Mouse (Mus musculus): ENCODE data around the gene Gm37240.
A peak's percentile ranks its signal among the peaks of the same experiment; 100 is the strongest.

The Gm37240 gene

DNA sequence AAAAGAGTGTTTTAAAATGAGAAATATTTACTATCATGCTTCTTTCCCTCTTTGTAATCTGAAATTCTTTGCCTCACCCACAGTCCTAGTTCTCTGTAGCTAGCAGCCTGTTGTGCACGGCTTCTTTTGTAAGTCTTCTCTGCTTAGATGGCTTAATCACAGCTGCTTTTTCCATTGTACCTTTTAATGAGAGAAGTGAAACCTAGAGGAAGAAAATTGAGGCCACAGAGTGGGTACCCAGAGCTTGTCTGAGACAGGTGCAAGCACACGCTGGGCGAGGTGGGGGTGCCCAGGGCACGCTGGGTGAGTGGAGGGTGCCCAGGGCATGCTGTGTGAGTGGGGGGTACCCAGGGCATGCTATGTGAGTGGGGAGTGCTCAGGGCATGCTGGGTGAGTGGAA is 1099.4 kb downstream of the Gm37240 start:
- no peak for DNase-seq

DNA sequence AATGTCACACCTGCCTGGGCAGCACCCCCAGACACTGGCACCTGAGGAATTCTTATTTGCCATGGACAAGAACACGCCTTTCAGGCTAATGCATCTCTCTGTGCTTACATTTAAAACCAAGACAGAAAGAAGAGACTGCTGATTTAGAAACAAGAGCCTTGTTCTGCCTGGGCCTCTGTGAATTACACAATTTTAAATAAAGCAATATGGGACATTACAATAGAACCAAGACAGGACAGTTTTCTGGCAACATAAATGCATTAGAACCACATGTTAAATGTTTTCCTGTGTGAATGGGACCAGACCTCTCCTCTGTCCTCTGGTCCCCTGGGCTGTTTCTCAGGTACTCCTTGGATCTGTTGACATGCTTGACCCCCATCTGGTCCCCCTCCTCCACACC is 1111.2 kb downstream of the Gm37240 start:
- no peak for DNase-seq

DNA sequence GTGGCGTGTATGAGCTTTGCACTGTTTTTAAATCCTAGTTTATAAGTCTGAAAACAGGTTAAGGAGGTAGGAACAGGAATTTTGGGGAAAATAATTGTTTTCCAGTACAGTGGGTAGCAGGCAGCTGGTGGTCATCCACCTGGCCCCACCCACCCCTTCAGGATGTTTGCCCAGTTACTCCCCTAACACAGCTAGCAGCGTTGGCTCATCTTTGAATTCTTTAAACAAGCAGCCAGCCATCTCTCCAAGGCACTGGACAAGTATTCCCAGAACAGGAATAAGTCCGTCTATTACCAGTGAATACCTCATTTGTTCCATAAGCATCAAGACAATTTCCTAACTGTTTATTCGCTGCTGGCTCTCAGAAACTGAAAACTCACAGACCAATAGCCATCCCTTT is 1111.7 kb downstream of the Gm37240 start:
- DNase-seq: no peak

DNA sequence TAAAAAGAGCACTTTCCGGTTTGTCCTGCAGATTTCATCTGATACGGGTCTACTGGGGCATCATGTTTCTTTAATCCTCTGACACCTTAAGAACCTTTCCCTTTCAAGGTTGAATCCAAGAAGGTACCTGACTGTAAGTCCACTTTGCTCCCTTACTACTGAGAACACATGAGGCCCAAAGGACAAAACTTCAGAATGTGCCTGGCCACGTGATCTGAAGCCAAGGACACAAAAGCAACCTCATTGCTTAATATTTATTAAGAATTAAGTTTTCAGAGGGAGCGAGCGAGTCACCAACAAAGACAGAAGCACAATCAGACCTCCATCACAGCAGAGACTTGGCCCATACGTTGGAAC is 1112.3 kb downstream of the Gm37240 start:
- no peak for DNase-seq

DNA sequence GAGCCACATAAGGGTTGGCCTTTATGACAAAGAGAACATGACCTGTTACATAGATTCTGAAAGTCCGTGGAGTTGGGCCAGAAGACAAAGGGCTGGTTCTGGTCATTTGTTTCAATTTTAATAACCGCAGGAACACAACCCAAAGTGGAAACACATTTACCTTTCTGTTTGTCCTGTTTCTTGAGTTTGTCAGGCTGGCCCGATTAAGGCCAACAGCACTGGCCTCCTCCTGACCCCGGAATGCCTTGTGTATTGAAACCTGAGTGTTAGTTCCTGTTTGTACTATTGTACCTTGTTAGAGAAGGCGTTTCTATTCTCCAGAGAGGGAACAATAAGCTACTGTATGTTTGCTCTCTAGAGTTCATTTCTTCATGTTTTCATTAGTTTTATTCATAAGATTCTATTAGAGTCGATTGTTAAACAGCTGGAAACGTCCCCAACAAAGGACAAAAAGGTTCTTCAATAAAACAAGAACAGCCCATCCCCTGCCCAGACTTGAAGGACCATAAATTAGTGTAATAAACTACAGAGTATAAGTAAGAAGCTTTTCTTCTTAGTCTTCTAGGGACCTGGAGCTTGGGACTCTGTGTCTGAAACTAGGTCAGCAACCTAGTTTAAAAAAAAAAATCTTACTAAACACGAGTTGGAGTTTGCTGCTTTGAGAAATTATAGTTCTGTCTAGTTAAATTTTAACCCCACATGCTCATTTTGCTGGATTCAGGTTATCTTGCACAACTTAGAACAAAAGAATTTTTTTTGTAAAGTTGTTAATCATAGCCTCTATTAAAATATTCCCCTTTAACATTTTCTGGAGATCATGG is 1112.9 kb downstream of the Gm37240 start:
- no peak for DNase-seq

DNA sequence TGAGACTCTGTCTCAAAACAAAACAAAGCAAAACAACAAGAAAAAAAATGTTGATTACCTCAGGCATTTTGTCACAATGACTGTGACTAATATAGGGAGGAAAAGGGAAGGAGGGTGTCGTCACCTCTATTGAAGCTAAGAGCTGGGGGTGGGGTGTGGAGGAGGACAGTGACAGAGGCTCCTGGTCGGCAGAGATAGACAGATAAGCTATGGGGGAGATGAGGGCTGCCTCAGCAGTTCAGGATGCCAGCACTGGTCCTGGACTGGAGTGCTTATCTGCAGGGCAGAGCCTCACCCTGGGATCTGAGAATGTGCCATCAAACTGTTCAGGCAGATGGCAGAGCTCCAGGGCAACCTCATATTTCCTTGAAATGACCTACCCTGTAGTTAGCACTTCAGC is 1115.3 kb downstream of the Gm37240 start:
- no peak for DNase-seq

DNA sequence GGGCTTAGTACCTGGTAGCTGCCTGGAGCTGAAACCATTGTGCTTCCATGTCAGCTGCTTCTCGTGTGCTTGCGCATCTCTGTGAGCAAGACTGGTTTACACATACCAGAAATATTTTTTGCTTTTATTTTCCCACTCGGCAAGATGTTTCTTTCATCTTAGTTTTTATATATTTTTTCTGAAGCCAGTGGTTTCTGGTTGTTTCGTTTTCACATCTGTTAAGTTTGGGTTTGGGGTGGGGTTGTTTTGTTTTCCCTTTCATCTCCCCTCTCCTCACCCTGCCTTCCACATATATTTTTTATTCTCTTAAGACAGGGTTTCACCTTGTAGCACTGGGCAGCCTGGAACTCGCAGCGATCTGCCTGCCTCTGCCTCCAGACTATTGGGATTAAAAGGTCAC is 1116.8 kb downstream of the Gm37240 start:
- no peak for DNase-seq

DNA sequence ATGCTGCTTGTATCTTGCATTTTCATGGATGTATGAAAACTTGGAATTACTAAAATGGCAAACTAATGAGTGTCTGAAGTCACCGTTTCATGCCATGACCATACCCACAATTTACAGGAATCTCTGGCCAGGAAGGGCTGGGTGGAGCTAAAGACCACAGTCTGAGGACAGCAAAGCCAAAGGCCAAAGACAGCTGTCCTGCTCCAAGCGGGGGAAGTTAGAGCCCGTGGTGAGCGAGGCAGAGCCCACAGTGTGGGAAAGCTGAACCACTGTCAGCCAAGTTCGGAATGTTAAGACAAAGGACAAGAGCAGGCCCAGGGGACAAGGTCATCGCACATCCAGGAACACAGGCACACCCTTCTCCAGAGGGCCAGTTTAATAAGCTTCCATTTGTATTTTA is 1117.9 kb downstream of the Gm37240 start:
- no peak for DNase-seq

DNA sequence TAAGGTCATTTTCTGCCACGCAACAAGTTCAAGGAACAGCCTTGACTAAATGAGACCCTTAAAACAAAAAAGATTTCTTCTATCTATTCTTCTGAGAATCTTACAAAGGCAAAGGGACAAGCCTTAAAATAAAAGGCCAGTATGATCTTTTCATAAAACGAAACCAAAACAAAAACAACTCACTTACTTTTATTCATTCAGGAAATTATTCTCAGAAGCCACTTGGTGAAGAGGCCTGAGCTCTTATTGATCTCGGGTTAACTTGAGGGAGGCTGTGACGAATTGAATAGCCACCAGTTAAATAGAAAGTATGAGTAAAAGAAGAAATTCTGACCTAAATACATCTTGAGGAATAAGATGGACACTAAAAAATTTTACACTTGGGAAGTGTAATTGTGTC is 1118.4 kb downstream of the Gm37240 start:
- no peak for DNase-seq

DNA sequence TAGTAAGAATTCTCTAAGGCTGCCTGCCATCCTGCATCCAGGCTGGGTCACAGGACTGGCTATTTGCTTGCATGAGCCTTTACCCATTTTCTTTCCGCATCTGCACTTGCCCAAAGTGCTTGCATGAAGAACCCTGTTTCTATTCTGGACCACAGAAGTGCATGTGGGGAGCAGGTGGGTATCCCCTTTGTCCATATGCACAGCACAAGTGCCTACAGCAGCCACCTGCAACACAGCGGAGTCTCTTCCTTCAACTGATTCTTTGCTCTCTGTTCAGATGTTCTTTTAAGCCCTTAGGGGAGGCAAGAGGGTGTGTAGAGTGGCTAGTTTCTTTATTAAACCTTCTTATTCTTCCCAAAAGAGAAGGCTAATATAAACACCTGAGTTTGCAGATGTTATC is 1133.5 kb downstream of the Gm37240 start:
- DNase-seq: no peak

DNA sequence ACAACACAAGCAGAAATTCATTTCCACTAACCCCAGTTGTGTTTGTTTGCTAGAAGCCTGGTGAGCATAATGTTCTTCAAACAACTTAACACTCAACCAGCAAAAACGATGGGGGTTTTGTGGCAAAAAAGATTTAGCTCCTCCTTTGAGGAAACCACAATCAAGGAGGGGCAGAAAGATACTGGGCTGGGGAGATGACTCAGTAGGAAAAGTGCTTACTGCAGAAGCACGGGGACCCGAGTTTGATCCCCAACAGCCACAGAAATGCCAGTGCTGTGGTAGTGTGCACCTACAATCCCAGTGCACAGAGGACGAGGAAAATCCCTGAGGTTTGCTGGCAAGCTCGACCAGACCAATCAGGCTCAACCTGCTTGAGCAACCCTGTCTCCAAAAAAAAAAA is 1138.1 kb downstream of the Gm37240 start:
- no peak for DNase-seq

DNA sequence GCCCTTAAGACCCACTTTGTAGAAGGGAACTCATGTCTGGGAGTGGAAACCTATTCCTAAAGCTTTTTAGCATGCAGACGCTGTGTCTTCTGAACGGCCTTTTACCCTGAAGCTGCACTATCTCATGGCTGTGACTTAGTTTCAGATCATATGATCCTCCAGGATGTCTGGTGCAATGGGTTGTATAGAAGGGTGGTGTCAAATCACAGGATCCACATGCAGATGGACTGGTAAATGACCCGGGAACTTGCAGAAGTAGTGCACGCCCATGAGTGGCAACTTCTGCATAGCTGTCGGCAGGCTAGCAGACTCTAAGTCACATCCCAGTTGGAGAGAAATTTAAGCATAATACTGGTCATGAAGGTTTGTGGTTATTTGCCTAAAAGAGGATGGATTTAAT is 1139.2 kb downstream of the Gm37240 start:
- no peak for DNase-seq

DNA sequence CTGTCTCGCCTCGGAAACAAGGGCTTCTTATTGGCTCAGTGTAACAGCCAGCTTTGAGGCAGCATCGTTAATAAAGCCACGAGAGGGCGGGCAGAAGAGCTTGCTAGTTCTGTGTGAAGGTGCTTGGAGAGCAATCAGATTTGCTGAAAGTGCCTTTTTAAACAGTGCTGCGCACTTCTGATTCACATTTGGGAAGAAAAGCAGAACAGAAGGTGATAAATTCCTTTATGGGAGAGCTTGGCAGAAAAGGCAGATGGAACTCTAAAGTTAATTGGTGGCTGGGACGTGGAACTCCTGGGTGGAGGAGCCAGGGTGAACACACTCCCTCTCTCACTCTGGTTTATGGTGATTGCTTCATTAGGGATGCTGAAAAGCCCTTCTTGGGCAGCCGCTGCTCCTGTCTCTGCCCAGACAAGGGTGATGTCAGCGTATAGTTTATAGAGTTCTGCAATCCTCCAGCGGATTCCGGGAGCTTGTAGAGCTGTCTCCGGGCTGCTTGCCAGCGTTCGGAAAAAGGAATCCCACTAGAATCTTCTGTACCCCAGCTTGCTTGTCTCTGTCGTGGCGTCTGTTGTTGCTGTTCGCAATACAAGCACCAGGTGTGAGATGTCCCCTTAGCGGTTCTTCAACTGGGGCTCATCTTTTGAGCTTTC is 1141.7 kb downstream of the Gm37240 start:
- peak; percentile 81 for DNase-seq

DNA sequence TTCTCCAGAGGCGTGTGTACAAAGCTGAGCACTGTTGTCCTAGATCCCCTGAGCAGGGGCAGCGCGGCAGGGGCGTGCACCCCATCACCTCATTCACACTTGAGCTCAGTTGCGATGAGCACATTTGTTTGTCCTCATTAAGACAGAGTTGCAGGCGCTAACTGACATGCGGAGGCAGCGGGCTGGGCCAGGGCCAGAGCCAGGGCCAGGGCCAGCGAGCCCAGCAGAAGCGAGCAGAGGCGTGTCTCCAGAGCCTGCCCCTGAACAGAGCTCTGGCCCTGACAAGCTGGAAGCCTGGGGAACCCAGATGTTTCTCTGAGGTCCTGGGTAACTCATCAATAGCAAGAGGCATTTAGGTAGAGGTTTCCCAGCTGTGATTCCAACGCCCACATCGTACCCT is 1142.6 kb downstream of the Gm37240 start:
- DNase-seq: no peak

DNA sequence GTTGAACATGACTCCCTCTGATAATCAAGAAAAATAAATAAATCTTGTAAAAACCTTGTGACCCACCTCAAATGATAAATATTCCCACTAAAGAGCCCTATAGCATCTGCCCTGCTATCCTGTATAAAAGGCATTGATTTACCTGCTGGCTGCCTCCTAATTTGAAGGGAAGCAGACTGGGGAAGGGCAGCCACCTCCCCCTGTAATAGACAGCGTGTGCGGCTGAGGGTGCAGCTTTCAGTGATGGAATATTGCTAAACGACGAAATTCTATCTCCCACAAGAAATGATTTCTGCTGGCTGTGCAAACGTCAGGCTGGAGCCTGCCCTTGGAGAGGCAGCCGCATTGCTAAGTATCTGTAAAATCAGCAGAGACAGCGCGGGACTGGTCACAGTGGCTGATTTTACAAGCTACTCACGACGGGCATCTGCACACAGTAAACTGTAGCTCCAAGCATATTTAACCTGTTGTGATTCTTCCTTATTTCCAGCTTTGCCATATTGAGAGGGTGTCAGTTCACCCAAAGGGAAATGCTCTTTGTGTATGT is 1147.2 kb downstream of the Gm37240 start:
- DNase-seq: no peak

DNA sequence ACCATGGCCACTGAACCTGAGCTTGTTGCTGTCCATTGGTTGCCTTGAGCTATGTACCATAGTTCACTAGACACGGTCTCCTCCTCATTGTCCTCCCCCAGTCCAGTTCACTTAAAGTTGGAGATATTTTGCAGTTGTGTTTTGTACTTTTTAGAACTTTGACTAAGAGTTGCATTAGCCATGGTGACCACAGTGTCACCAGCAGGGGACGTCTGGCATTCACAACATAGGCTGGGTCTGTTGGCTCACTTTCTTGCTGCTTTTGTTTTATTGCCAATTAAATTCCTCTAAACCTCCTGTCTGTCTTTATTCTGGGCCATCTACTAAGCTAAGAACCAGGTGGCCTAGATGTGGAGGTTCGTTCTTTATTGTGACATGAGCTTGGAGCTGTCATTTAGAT is 1150.2 kb downstream of the Gm37240 start:
- DNase-seq: no peak

DNA sequence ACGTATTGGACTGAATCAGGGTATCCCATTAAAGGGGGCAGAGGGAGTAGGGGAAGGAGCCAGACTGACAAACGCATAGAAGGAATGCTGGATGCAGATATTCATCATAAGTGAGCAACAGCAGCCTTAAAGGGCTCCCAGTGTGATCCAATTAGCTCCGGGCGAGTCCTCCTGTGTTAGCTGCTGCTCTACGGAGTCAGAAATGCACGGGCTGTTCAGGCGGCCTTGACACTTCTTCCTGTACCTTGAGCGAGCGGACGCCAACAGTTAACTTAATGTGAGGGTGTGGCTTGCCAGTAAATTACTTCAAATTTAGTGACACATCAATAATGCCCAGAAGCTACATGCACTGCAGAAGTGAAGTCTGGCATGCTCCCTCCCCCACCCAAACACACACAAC is 1151.6 kb downstream of the Gm37240 start:
- DNase-seq: no peak

DNA sequence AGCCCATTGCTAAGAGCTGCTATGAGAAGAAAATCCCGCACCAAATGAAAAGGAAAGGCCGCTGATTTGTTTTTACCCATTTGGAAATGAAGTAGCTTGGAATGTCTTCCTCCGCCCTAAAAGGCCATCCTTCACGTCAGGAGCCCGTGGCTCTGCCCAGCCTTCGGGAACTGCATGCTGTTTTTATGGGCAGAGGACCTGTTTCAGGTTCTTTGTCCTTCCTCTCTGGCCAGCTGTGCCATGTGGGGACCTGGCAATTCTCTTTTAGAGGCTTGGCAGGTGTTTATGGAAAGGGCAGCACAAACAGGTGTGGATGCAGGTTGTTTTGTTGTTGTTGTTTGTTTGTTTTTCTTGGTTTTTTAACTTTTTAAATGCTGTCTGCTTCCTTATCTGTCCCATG is 1154.8 kb downstream of the Gm37240 start:
- no peak for DNase-seq

DNA sequence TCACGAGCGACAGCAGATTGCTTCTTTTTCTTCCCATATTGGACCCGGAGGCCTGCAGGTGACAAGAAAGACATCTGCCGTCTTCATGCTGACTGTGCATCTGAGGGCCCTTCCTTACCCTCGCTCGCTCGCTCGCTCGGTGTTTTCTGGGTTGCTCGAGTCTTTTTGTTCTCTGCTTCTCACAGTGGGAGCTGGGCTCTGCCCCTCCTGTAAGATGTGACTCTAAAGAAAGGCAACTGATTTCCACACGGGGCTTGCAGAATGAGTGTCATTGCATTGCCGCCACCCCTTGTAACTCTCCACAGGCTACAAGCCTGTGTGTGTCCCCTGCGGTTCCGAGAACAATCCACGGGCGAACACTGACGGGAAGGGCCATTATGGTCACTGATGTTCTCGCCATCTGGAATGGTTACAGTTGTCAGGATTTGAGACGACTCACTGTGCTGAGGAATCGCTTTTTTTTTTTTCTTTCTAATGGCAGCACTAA is 1155.3 kb downstream of the Gm37240 start:
- DNase-seq: no peak

DNA sequence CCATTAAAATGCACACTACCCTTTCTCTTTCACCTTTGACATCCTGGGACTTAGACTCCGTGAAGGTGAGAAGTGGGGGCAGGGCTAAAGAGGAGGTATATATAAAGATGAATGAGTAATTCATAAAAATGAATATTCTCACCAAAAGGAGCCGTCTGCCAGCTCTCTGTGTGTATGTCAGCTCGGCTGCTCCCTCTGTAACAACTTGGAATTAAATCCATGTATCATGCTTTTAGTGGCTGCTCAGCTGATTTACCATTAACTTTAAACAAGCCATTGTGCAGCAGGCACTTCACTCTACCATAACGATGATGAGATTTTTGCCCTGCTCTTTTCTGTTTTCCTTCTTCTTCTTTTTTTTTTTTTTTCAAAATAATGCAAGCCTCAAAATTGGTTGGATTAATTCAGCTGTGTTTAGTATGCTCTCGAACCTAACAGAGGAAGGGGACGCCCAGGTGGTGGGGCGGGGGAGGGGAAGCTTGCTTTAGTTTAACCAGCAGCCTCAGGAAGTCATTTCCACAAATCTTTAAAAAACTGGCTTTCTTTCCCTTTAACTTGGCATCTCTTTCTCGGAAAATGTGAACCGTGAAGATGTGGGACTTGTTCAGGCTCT is 1155.8 kb downstream of the Gm37240 start:
- DNase-seq: no peak

DNA sequence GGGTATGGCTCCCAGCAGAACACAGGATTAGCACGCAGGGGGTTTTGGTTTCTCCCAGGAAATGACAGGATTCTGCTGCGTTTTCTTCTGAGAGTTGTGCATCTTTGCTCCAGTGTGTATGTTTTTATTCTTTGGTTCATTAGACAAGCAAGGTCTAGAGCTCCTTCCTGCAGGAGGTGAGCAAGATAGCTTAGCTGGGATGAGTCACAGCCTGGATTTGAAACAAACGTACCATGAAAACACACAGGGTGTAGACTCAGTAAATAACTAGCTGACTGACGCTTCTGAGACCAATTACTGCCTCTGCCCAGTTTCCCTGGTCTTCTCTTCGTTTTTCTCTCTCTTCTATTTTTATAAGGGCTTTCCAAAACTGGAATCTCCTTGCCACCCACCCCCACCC is 1156.3 kb downstream of the Gm37240 start:
- DNase-seq: no peak

DNA sequence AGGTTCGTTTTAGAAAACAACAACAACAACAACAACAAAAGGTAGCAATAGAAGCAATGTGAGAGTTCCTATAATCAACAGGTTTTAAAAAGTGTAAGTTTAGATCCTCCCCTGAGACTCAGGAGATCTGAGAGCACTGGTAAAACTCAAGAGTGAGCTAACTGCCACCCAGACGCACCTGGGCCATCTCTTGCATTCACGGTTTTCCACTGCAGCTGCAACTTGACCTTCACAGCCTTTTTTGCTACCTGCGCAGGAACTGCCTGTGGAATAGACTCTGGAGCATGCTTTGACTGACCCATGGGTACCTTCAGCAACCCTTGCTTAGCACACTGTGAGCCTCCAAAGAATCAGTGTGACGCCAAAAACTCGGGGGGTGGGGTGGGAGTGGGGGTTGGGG is 1157.5 kb downstream of the Gm37240 start:
- no peak for DNase-seq

DNA sequence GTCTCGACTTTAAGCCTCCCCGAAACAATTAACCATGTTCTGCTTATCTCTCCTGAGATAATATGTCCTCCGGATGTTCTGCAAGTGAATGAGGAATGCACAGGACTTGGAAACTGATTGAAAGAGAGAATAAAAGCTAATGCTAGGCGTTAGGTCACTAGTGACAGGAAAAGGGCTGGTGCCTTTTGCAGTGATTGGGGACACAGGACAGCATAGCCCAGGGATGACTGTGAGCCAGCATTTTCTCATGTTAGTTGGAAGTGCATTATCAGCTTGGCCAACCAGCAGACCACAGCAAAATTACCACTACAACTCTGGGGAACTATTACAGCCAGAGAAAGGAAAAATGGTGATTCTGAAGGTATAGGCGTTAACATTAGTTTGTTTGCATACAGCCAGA is 1163.3 kb downstream of the Gm37240 start:
- DNase-seq: no peak

DNA sequence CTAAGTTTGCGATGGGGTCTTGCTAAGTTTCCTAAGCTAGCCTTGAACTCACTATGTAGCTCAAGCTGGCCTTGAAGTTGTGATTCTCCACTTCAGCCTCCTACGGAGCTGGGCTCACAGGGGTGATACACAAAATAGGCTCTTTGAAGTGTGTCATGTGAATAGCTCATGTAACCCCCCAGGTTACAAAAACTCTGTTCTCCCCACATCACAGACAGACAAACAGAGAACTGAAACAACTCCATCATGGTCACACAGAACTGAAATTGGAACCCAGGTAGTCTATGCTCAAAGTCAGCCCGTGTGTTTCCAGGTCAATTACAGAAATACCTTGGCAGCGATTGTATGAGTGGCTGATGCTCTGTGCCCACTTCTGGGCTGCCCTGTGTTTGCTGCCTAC is 1164.6 kb downstream of the Gm37240 start:
- no peak for DNase-seq

All from layer of hippocampus, adult 9-11 months (tissue).